Mouse (Mus musculus) midbrain, postnatal 0 days (tissue): ENCODE results near the gene Hist1h2ak. TPM values are rescaled to one million over a fixed set of nuclear protein-coding genes. Genes with fewer than 3 reads are reported as not detected.
"Not testable (repeated sequence)": the region's sequence is repeated elsewhere in the genome, so short reads cannot be mapped to it uniquely, and the experiment has no call there.

Source experiments
- ATAC-seq: fragments of 200-750 bp; cut with Nextera tagmentation; 2 replicates; pipeline ENCODE4 v1.8.0; 2017; ENCODE audit warnings: moderate number of reproducible peaks, mild to moderate bottlenecking, moderate TSS enrichment, moderate library complexity; ENCODE audit not compliant: low FRiP score
- DNase-seq: peaks from one replicate; pipeline ENCODE4 v3.0.0-alpha.2; 2015; ENCODE audit warnings: low spot score
- H3K27ac ChIP-seq: fragments of 300-500 bp; sonication (generic); 2 replicates; pipeline ENCODE4 v1.5.1; 2014; ENCODE audit warnings: low read depth, mild to moderate bottlenecking, low read length, mixed read lengths
- H3K27me3 ChIP-seq: fragments of 300-500 bp; sonication (generic); 2 replicates; pipeline ENCODE4 v1.6.1; 2014; ENCODE audit warnings: low read length, control low read depth, mixed read lengths; ENCODE audit not compliant: insufficient read depth
- H3K36me3 ChIP-seq: fragments of 300-500 bp; sonication (generic); 2 replicates; pipeline ENCODE4 v1.6.1; 2014; ENCODE audit warnings: low read length, control low read depth, mixed read lengths; ENCODE audit not compliant: insufficient read depth
- H3K4me1 ChIP-seq: fragments of 300-500 bp; sonication (generic); 2 replicates; pipeline ENCODE4 v1.6.1; 2014; ENCODE audit warnings: mild to moderate bottlenecking, control low read depth, antibody characterized with exemption, low read length, mixed read lengths; ENCODE audit not compliant: insufficient read depth
- H3K4me2 ChIP-seq: fragments of 300-500 bp; sonication (generic); 2 replicates; pipeline ENCODE4 v1.6.1; 2014; ENCODE audit warnings: low read depth, mild to moderate bottlenecking, low read length, mixed read lengths; ENCODE audit not compliant: poor library complexity, severe bottlenecking
- H3K4me3 ChIP-seq: fragments of 300-500 bp; sonication (generic); 2 replicates; pipeline ENCODE4 v1.5.1; 2014; ENCODE audit warnings: low read depth, mild to moderate bottlenecking, low read length, moderate library complexity
- H3K9ac ChIP-seq: fragments of 300-500 bp; sonication (generic); replicated peaks from 2 replicates; pipeline ENCODE4 v1.6.1; 2014; ENCODE audit warnings: mild to moderate bottlenecking, low read length, moderate library complexity, mixed read lengths; ENCODE audit not compliant: poor library complexity, severe bottlenecking
- H3K9me3 ChIP-seq: fragments of 300-500 bp; sonication (generic); 2 replicates; pipeline ENCODE4 v1.6.1; 2016; ENCODE audit warnings: low read length, control low read depth
- CTCF ChIP-seq: IDR thresholded peaks from 2 replicates; pipeline ENCODE4 v1.5.1; 2016; ENCODE audit warnings: antibody characterized with exemption, mild to moderate bottlenecking
- WGBS: fragments of 180-500 bp; shearing (Covaris S2); extraction: QIAGEN DNeasy Blood & Tissue Kit; methylation state at CpG from one replicate; pipeline ENCODE4 v1.1.7; 2014; 5-methylcytosine and 5-hydroxymethylcytosine counted together
- polyA plus RNA-seq: library from polyadenylated mRNA; unstranded; fragments of >200 nt; fragmentation: Nextera tagmentation; extraction: Ambion mirVana; gene quantifications from 2 replicates; pipeline ENCODE4 v1.2.1, GENCODE M21; 2015
- total RNA-seq: library from RNA; depleted of rRNA; stranded (reverse); fragments of >200 nt; gene quantifications from 2 replicates; pipeline ENCODE4 v1.2.3, GENCODE M21; 2014

Hist1h2ak gene
- total and polyA plus RNA-seq, 2 experiments from 2014 or later, result 4.6 to 276 TPM

DNA sequence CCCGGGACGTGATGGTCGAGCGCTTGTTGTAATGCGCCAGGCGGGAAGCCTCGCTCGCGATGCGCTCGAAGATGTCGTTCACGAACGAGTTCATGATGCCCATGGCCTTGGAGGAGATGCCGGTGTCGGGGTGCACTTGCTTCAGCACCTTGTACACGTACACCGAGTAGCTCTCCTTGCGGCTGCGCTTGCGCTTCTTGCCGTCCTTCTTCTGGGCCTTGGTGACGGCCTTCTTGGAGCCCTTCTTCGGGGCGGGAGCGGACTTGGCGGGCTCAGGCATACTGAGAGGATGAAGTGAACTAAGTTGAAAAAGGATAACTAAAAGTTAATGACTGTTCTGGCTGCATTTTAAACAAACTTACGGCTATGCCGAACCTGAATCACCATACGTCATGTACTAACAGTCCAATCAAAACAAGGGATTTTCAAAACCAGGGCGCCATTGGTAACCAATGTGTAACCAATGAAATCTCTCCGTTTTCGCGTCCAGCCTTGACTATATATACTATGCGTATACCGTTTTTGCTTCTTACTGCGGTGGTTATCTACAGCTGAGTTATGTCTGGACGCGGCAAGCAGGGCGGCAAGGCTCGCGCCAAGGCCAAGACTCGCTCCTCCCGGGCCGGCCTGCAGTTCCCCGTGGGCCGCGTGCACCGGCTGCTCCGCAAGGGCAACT is 37.6 kb downstream of the Hist1h2ak start, which contains the start of the genes Hist1h2bl and Hist1h2ai:
Gene Hist1h2bl (minus strand): TSS at position 280 of the 676 bp plus-strand sequence.
Gene Hist1h2ai (plus strand): TSS at position 559 of the 676 bp plus-strand sequence.
- H3K9me3 ChIP-seq, H3K27me3 ChIP-seq, H3K36me3 ChIP-seq, H3K4me1 ChIP-seq: not testable (repeated sequence)
- peak within 1 kb of the TSS; percentile 38 for H3K4me3 ChIP-seq
- peak; percentile 98 for DNase-seq
- peak within 1 kb of the TSS; percentile 71 for H3K27ac ChIP-seq
- peak within 1 kb of the TSS; percentile 73 for H3K4me2 ChIP-seq
- H3K9ac ChIP-seq, result peak within 1 kb of the TSS; percentile 50; the same call in 1 of the 2 replicates
- under 1% methylated on average over 24 of the region's 50 CpGs for WGBS
- ATAC-seq, result peak; percentile 96

DNA sequence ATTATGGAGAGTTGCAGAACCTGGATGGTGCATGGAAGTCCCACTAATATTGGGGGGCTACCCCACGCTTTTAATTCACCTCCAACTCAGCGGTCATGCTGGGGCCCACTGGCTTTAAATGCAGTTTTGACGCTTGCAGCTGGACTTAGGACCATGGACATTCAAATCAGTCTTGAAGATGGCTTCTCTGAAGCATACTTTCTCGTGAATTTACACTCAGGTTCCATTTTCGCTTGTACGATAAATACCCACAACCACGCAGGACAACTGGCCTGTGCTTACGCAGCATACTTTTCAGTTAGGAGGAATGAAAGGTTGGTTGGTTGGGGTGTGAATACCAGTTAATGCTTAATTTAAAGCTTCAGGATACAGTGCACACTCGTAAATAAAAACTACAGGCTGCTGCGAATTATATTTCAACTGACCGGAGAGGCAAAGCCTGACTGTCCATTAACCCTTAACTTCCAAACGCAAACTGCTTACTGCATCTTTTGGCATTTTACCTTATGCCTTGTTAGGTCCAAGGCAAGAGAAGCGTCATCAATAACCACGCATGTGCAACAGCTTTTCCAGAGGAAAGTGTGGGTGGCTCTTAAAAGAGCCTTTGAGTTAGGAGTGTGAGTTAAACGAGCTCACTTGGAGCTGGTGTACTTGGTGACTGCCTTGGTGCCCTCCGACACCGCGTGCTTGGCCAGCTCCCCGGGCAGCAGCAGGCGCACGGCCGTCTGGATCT is 38.3 kb downstream of the Hist1h2ak start:
- Histone ChIP-seq H3K4me2 (peak overlapping the region; percentile 73), H3K27ac (0 out of 2 replicates have a peak overlapping the region, but pooled peaks have one; percentile 51), H3K36me3 (no peaks in the 10 kb centered on the region), H3K27me3 (no peaks in the 10 kb centered on the region), H3K9ac (0 out of 2 replicates have a peak overlapping the region, but pooled peaks have one; percentile 19), H3K4me1 (peaks cover 2% of the 10 kb centered on the region), H3K9me3 (no peaks in the 10 kb centered on the region), H3K4me3 (peak overlapping the region; percentile 38)
- under 1% methylated on average over 22 of the region's 22 CpGs for WGBS
- TF ChIP-seq CTCF, result no peak
- ATAC-seq (no peak), DNase-seq (no peak)

DNA sequence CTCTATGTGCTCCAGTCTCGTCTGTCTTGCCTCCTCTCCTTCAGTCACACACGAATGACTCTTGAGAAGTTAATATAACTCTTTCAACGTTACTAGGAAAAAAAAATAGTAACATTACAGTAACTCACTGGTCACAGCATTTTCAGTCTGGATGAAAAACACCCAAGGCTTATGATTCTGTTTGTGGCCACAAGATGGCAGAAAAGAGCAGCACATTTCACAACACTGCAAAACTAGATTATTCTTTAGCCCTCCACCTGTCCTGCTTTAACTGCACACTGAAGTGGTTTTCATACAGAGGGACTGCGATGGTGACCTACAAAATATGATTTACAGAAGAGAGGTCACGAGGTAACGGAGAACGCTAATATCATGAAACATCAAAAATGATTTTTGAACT is 38.9 kb downstream of the Hist1h2ak start:
- TF ChIP-seq CTCF, result peak; percentile 95
- no peaks in the 10 kb centered on the region for H3K27me3 ChIP-seq
- H3K9me3 ChIP-seq, result no peaks in the 10 kb centered on the region
- WGBS, result under 1% methylated on average over 7 of the region's 7 CpGs
- no peak for ATAC-seq
- H3K4me1 ChIP-seq, result peaks cover 2% of the 10 kb centered on the region
- H3K36me3 ChIP-seq, result no peaks in the 10 kb centered on the region
- no peak overlapping the region for H3K27ac ChIP-seq
- peak overlapping the region; percentile 73 for H3K4me2 ChIP-seq
- no peak overlapping the region for H3K9ac ChIP-seq
- DNase-seq, result peak; percentile 67
- peak overlapping the region; percentile 38 for H3K4me3 ChIP-seq

DNA sequence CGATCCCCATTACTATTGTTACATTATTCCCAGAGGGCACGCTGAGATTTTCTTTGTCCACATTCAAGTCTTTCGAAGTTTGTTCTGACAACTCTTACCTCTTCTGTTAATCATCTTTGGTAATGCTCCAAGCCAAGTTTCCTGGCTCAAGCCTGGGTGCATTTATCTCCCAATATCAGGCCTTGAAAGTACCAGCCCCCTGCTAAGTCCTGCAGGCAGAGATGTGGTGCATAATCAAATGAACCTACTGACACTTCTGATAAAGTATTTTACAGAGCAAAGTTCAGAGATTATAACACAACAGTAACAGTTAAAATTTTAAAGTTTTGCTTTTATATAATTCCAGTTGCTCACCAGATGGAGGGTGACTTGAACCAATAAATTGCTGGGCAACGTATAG is 41.9 kb downstream of the Hist1h2ak start:
- DNase-seq, result no peak
- ATAC-seq, result no peak
- Histone ChIP-seq H3K36me3 (no peaks in the 10 kb centered on the region), H3K4me2 (peak overlapping the region; percentile 61), H3K27ac (no peak overlapping the region), H3K27me3 (no peaks in the 10 kb centered on the region), H3K4me3 (peak overlapping the region; percentile 72), H3K9me3 (no peaks in the 10 kb centered on the region), H3K9ac (no peak overlapping the region), H3K4me1 (peaks cover under 1% of the 10 kb centered on the region; the same call in 1 of the 2 replicates)
- no peak for TF ChIP-seq CTCF
- 24% methylated on average over 4 of the region's 4 CpGs for WGBS

DNA sequence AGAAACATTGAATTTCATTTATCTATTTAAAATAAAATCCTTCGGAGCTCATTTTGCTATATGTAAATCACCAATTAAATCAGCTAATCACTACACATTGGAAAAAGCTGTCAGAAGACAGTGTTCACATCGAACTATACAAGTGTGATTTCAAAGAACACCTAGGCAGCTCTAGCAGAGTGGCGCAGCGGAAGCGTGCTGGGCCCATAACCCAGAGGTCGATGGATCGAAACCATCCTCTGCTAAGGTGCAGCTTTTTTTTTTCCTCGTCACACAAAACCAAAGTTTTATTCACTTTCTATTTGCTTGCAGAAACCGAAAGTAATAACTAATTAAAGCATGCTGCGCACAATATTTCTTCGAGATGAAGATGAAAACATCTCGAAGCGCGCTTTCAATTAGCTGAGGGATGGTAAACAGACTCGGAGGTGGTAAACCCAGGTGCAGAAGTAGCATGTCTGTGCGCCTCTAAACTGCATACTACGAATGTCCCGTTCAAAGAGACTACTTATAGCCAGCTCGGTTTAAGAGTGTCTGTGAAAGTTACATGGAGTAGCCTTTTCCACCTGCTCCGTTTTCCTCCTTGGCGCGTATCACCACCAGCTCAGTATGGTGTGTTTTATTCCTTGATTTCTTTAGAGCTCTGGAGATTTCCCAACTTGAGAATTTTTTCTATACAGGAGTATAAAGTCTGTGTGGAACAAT is 42.7 kb downstream of the Hist1h2ak start:
- no peaks in the 10 kb centered on the region; the same call in 1 of the 2 replicates for H3K4me1 ChIP-seq
- peak overlapping the region; percentile 61 for H3K4me2 ChIP-seq
- peak; percentile 79 for DNase-seq
- no peaks in the 10 kb centered on the region for H3K9me3 ChIP-seq
- no peaks in the 10 kb centered on the region for H3K36me3 ChIP-seq
- 2% methylated on average over 22 of the region's 22 CpGs for WGBS
- peak; percentile 88 for ATAC-seq
- peak overlapping the region; percentile 2 for H3K9ac ChIP-seq
- H3K4me3 ChIP-seq, result peak overlapping the region; percentile 72
- H3K27me3 ChIP-seq, result no peaks in the 10 kb centered on the region
- H3K27ac ChIP-seq, result no peak overlapping the region
- no peak for TF ChIP-seq CTCF
